Mouse (Mus musculus): Measurements from ENCODE around the gene Rps5.

GRCm38 (mm10) chr7:12921318-12921704, 779 bp upstream of the Rps5 start:
- TF ChIP-seq CTCF (IDR thresholded peaks at IDR 0.05; ENCODE audit: extremely low read depth, insufficient read depth, low read length) (no peak), POLR2A (IDR thresholded peaks at IDR 0.05; ENCODE audit: extremely low read depth, insufficient read depth, low read length) (0 out of 2 replicates have a peak, but pooled peaks have one; percentile 39)

All from cortical plate, adult 2 months (tissue).